Mouse (Mus musculus) megakaryocyte-erythroid progenitor cell, adult 5 weeks (primary cell): Measurements from ENCODE around the gene Serpinb9d. TPM values are rescaled to one million over a fixed set of nuclear protein-coding genes. Genes with fewer than 3 reads are reported as not detected.

Experiments
- polyA plus RNA-seq: library from polyadenylated mRNA; stranded (reverse); fragments of >175 nt; gene quantifications from 2 replicates; pipeline ENCODE4 v1.2.3, GENCODE M21; 2012

The Serpinb9d gene
- polyA plus RNA-seq, result not detected in 2 replicates

DNA sequence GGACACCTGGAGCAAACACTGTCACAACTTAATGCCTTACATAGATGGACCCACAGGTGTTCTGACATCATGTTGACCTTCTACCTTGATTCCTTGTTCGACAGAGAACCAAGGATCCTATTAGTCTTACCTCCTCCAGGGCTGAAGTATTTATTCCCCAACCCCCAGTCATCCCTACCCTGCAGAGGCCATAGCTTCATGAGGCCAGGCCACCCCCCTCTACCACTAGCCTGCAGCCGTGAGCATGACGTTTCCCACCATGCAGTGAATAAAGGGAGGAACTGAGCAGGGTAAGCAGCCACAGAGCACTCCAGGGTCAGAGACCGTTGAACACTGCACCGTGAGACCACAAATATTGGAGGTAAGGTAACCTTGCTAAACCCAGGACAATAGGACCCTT, at the start of gene Serpinb9d:
Serpinb9d (plus strand) TSS at position 301 of the 400 bp plus-strand sequence.

DNA sequence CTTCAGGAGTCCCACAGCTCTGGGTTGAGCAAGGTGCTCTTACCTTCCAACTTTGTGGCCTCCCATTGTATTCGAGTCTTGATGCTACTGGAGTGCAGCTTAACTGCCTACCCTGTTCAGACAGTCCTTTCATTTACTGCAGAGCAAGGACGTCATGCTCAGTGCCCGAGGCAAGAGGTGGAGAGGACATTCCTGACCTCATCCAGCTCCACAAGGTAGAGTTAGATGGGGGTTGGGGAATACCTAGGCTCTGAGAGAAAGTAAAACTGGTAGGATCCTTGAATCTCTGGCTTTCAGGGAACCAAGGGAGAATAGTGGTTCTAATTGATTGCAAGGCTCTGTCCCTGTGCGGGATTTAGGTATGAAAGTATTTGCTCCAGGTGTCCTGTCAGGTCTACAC, 33.1 kb upstream of the Serpinb9d start, which contains the start of gene Serpinb9c:
Serpinb9c (minus strand) TSS at position 101 of the 400 bp plus-strand sequence.

DNA sequence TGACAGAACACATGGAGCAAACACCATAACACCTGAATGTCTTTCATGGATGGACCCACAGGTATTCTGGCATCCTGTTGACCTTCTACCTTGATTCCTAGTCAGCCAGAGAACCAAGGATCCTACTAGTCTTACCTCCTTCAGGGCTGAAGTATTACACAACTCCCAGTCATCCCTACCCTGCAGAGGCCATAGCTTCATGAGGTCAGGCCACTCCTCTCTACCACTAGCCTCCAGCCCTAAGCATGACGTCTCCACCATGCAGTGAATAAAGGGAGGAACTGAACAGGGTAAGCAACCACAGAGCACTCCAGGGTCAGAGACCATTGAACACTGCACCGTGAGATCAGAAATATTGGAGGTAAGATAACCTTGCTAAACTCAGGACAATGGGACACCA, 56.6 kb downstream of the Serpinb9d start, which contains the start of gene Serpinb9e:
Serpinb9e (plus strand) TSS at position 301 of the 400 bp plus-strand sequence.

Other genes with a start within 250 kb of the Serpinb9d start
- 0.23 and 0.61 TPM in 2 replicates for gene Serpinb6b, start 227.8 kb upstream of the Serpinb9d start, polyA plus RNA-seq
- gene Serpinb9, start 189.7 kb upstream of the Serpinb9d start, polyA plus RNA-seq, result 0.22 and 0.29 TPM in 2 replicates
- gene Serpinb9b, start 165.5 kb upstream of the Serpinb9d start, polyA plus RNA-seq, result not detected in 2 replicates
- not detected in 2 replicates for gene Serpinb1b, start 114.4 kb upstream of the Serpinb9d start, polyA plus RNA-seq
- gene Serpinb9c, start 33.2 kb upstream of the Serpinb9d start, polyA plus RNA-seq, result not detected in 2 replicates
- gene Serpinb9e, start 56.7 kb downstream of the Serpinb9d start, polyA plus RNA-seq, result not detected in 2 replicates
- gene Serpinb9f, start 131.1 kb downstream of the Serpinb9d start, polyA plus RNA-seq, result not detected in 2 replicates
- gene Gm11397, start 202.8 kb downstream of the Serpinb9d start, polyA plus RNA-seq, result not detected in 2 replicates